Mouse (Mus musculus) cerebellum, adult 2 months (tissue): ENCODE results near the gene BC051019.

ENCODE experiments used
- CTCF ChIP-seq: fragments of 200-500 bp; IDR thresholded peaks from 2 replicates; pipeline ENCODE4 v1.5.1; 2011; ENCODE audit warnings: low read depth, mild to moderate bottlenecking, control low read depth, low read length, moderate library complexity, borderline replicate concordance; ENCODE audit not compliant: insufficient read depth
- POLR2A ChIP-seq: fragments of 200-500 bp; IDR thresholded peaks from 2 replicates; pipeline ENCODE4 v1.6.1; 2011; ENCODE audit warnings: low read length, control low read depth, borderline replicate concordance; ENCODE audit not compliant: insufficient read depth

GRCm38 (mm10) chr7:109754034-109754433, 30.4 kb upstream of the BC051019 start:
- TF ChIP-seq CTCF (no peak), POLR2A (no peak)
